Mouse (Mus musculus) brain, embryonic 18.5 days (tissue): ENCODE results near the gene Wdr62.

Source experiments
- DNase-seq: peaks from one replicate; pipeline ENCODE4 v3.0.0-alpha.2; 2012; ENCODE audit warnings: low read depth, low spot score

The Wdr62 gene

GRCm38 (mm10) chr7:30279951-30280669 is at the start of gene Wdr62, which contains the start of gene Thap8:
Wdr62 (minus strand) TSS chr7:30280419.
Thap8 (plus strand) TSS chr7:30280094.
- peak; percentile 91 for DNase-seq

GRCm38 (mm10) chr7:30328379-30328778 is 48.2 kb upstream of the Wdr62 start:
- DNase-seq, result no peak

- no peak for DNase-seq
Measured at GRCm38 (mm10) chr7:30327140-30327539, 46.9 kb upstream of the Wdr62 start.

- no peak for DNase-seq
Measured at GRCm38 (mm10) chr7:30326427-30326826, 46.2 kb upstream of the Wdr62 start.

- no peak for DNase-seq
Measured at GRCm38 (mm10) chr7:30325364-30325763, 45.1 kb upstream of the Wdr62 start.

GRCm38 (mm10) chr7:30324300-30324944 is 44.2 kb upstream of the Wdr62 start:
- DNase-seq, result no peak

GRCm38 (mm10) chr7:30323795-30324194 is 43.6 kb upstream of the Wdr62 start, which contains the start of gene Sdhaf1:
Sdhaf1 (minus strand) TSS chr7:30323895.
- DNase-seq, result no peak

- no peak for DNase-seq
Measured at GRCm38 (mm10) chr7:30322865-30323264, 42.6 kb upstream of the Wdr62 start.

- DNase-seq, result peak; percentile 87
Measured at GRCm38 (mm10) chr7:30322285-30322667, 42.1 kb upstream of the Wdr62 start.

- DNase-seq, result no peak
Measured at GRCm38 (mm10) chr7:30321539-30322284, 41.5 kb upstream of the Wdr62 start, which contains the start of gene E130208F15Rik. E130208F15Rik (plus strand) TSS chr7:30321740.

- no peak for DNase-seq
Measured at GRCm38 (mm10) chr7:30320946-30321345, 40.7 kb upstream of the Wdr62 start.

GRCm38 (mm10) chr7:30318142-30318541 is 37.9 kb upstream of the Wdr62 start:
- no peak for DNase-seq

- DNase-seq, result no peak
Measured at GRCm38 (mm10) chr7:30315559-30316529, 35.6 kb upstream of the Wdr62 start.

GRCm38 (mm10) chr7:30314721-30315155 is 34.5 kb upstream of the Wdr62 start, which contains the start of gene Syne4:
Syne4 (plus strand) TSS chr7:30314807.
- no peak for DNase-seq

- no peak for DNase-seq
Measured at GRCm38 (mm10) chr7:30313666-30314320, 33.6 kb upstream of the Wdr62 start.

GRCm38 (mm10) chr7:30310136-30310535 is 29.9 kb upstream of the Wdr62 start:
- DNase-seq, result no peak

- DNase-seq, result no peak
Measured at GRCm38 (mm10) chr7:30309395-30310129, 29.3 kb upstream of the Wdr62 start.

- DNase-seq, result peak; percentile 94
Measured at GRCm38 (mm10) chr7:30308076-30309005, 28.1 kb upstream of the Wdr62 start, which contains the start of gene Alkbh6. Alkbh6 (plus strand) TSS chr7:30308717.
